Mouse (Mus musculus) layer of hippocampus, postnatal 10 days (tissue): ENCODE measurements around the gene Tent5c. TPM values are rescaled to one million over a fixed set of nuclear protein-coding genes. Genes with fewer than 3 reads are reported as not detected.

Experiments
- DNase-seq, 2 experiments: peaks; one replicate each; pipeline ENCODE4 v3.0.0; 2021; ENCODE audit warnings: low spot score in 2 of 2
- total RNA-seq, 2 experiments: library from RNA; stranded (reverse); gene quantifications; 2 replicates each; pipeline ENCODE4 v1.2.3; 2021

The Tent5c gene
- total RNA-seq, 2 experiments from 2014 or later, result 3.8 to 4.1 TPM

- DNase-seq, result peak; percentile 48 to 62
Observed at GRCm38 (mm10) chr3:100488251-100489132, 632 bp downstream of the Tent5c start.

GRCm38 (mm10) chr3:100487046-100487445, 2.1 kb downstream of the Tent5c start:
- no peak for DNase-seq

GRCm38 (mm10) chr3:100485390-100486132, 3.6 kb downstream of the Tent5c start:
- no peak for DNase-seq

- DNase-seq, result no peak
Observed at GRCm38 (mm10) chr3:100482971-100483610, 6.0 kb downstream of the Tent5c start.

- no peak for DNase-seq
Observed at GRCm38 (mm10) chr3:100482324-100482911, 6.7 kb downstream of the Tent5c start.

- no peak for DNase-seq
Observed at GRCm38 (mm10) chr3:100480251-100481005, 8.7 kb downstream of the Tent5c start.

GRCm38 (mm10) chr3:100474950-100475472, 14.1 kb downstream of the Tent5c start:
- DNase-seq, result no peak

GRCm38 (mm10) chr3:100474536-100474935, 14.6 kb downstream of the Tent5c start:
- no peak for DNase-seq

GRCm38 (mm10) chr3:100473146-100473545, 16.0 kb downstream of the Tent5c start:
- no peak for DNase-seq

GRCm38 (mm10) chr3:100470902-100471301, 18.2 kb downstream of the Tent5c start:
- DNase-seq, result no peak

GRCm38 (mm10) chr3:100470101-100470500, 19.0 kb downstream of the Tent5c start:
- no peak for DNase-seq

GRCm38 (mm10) chr3:100466551-100466950, 22.6 kb downstream of the Tent5c start:
- DNase-seq, result no peak

- no peak for DNase-seq
Observed at GRCm38 (mm10) chr3:100464596-100464995, 24.5 kb downstream of the Tent5c start.

- no peak for DNase-seq
Observed at GRCm38 (mm10) chr3:100463959-100464265, 25.2 kb downstream of the Tent5c start.

- DNase-seq, result no peak
Observed at GRCm38 (mm10) chr3:100463160-100463958, 25.8 kb downstream of the Tent5c start.

GRCm38 (mm10) chr3:100462235-100463083, 26.7 kb downstream of the Tent5c start:
- peak; percentile 35 to 40 for DNase-seq

- DNase-seq, result no peak
Observed at GRCm38 (mm10) chr3:100460510-100460909, 28.6 kb downstream of the Tent5c start.

- DNase-seq, result no peak
Observed at GRCm38 (mm10) chr3:100443798-100444500, 45.2 kb downstream of the Tent5c start.
